29 mouse cellular contexts compared by ENCODE assay signal in the genomic region with DNA sequence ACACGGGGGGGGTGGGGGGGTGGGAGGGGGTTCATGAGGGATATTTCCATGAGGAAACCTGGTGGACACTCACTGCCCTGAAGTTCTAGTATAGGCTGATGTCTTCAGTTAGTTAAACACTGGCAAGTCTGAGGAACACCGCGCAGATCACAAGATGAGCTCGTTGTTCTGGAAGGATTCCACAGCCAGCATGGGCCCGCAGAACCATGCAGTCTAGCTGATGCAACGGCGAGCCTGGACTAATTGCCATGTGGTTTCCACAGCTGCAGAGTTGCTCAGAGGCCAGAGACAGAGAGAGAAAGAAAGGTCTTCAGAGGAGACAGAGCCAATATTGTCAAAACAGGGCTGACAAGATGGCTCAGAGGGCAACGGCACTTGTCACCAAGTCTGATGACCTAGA.
"Had no signal": no experiment of that assay in that cellular context is flagged by ENCODE, and none has a peak within 500 bp of the region (broad histone marks: within the 10 kb centered on the region; RNA-seq: fewer than 3 reads in every experiment).

No protein-coding gene starts in this region.

- H3K9ac ChIP-seq: heart, embryonic 12.5 days; hindbrain, embryonic 12.5 days; hindbrain, embryonic 14.5 days; kidney, embryonic 15.5 days; limb, embryonic 12.5 days; liver, embryonic 13.5 days; liver, embryonic 15.5 days; liver, postnatal 0 days had no signal

- H3K4me3 ChIP-seq: gastrocnemius, adult 2 months; heart, embryonic 10.5 days; heart, embryonic 12.5 days; hindbrain, embryonic 10.5 days; hindbrain, embryonic 12.5 days; kidney, embryonic 15.5 days; layer of hippocampus, adult 2 months; left cerebral cortex, adult 2 months; limb, embryonic 10.5 days; limb, embryonic 12.5 days; liver, embryonic 13.5 days; liver, embryonic 15.5 days had no signal

- DNase-seq: gastrocnemius, adult 2 months; gastrocnemius, postnatal 10 days; gastrocnemius, postnatal 25 days; heart, adult 18-20 months; heart, postnatal 10 days; heart, postnatal 4 days; kidney, adult 11 months; kidney, adult 2 months; kidney, adult 9 months; kidney, postnatal 14 days; kidney, postnatal 36 days; liver; liver, embryonic 13.5 days; liver, postnatal 0 days had no signal

- H3K4me2 ChIP-seq: heart, embryonic 12.5 days; hindbrain, embryonic 12.5 days; hindbrain, embryonic 14.5 days; kidney, embryonic 15.5 days; limb, embryonic 12.5 days; liver, embryonic 11.5 days; liver, embryonic 13.5 days; liver, embryonic 15.5 days had no signal

- H3K36me3 ChIP-seq: heart, embryonic 10.5 days; heart, embryonic 12.5 days; hindbrain, embryonic 10.5 days; hindbrain, embryonic 12.5 days; kidney, embryonic 15.5 days; limb, embryonic 10.5 days; limb, embryonic 12.5 days; liver, embryonic 13.5 days; liver, embryonic 15.5 days had no signal

- ATAC-seq: hindbrain, embryonic 16.5 days; intestine, embryonic 16.5 days; liver, postnatal 0 days had no signal

- H3K27me3 ChIP-seq: kidney, embryonic 15.5 days; limb, embryonic 12.5 days; liver, embryonic 13.5 days; liver, embryonic 15.5 days had no signal

- H3K27ac ChIP-seq: gastrocnemius, adult 2 months; heart, embryonic 10.5 days; hindbrain, embryonic 10.5 days; hindbrain, embryonic 12.5 days; hindbrain, embryonic 14.5 days; kidney, embryonic 15.5 days; kidney, postnatal 0 days; layer of hippocampus, adult 2 months; left cerebral cortex, adult 2 months; limb, embryonic 10.5 days; limb, embryonic 12.5 days; liver, embryonic 13.5 days; liver, embryonic 15.5 days had no signal

- H3K4me1 ChIP-seq: heart, embryonic 10.5 days; heart, embryonic 12.5 days; hindbrain, embryonic 12.5 days; kidney, embryonic 15.5 days; limb, embryonic 10.5 days; limb, embryonic 12.5 days; liver, embryonic 13.5 days; liver, embryonic 15.5 days had no signal

- H3K9me3 ChIP-seq: heart, embryonic 10.5 days; heart, embryonic 12.5 days; hindbrain, embryonic 10.5 days; hindbrain, embryonic 12.5 days; kidney, embryonic 15.5 days; limb, embryonic 10.5 days; limb, embryonic 12.5 days; liver, embryonic 13.5 days; liver, embryonic 15.5 days had no signal
